Mouse (Mus musculus): ENCODE results near the gene Syt3. TPM values are rescaled to one million over a fixed set of nuclear protein-coding genes. Genes with fewer than 3 reads are reported as not detected.

Syt3 gene
- polyA plus RNA-seq, 1 experiment: 4.9 TPM

GRCm38 (mm10) chr7:44375207-44375606, 8.7 kb upstream of the Syt3 start:
- no peaks in the 10 kb centered on the region for H3K4me1 ChIP-seq (ENCODE audit: control insufficient read depth, insufficient read depth, insufficient read length, low read length)
- H3K27ac ChIP-seq (replicated peaks; ENCODE audit: low read depth, low read length): no peak overlapping the region
- H3K4me3 ChIP-seq (ENCODE audit: insufficient read depth, low read depth, low read length): no peak overlapping the region; the same call in 1 of the 2 replicates

GRCm38 (mm10) chr7:44375793-44376192, 8.1 kb upstream of the Syt3 start:
- no peak overlapping the region for H3K27ac ChIP-seq (replicated peaks; ENCODE audit: low read depth, low read length)
- H3K4me1 ChIP-seq (ENCODE audit: control insufficient read depth, insufficient read depth, insufficient read length, low read length): no peaks in the 10 kb centered on the region
- H3K4me3 ChIP-seq (ENCODE audit: insufficient read depth, low read depth, low read length): no peak overlapping the region

GRCm38 (mm10) chr7:44378290-44378689, 5.6 kb upstream of the Syt3 start:
- Histone ChIP-seq H3K27ac (replicated peaks; ENCODE audit: low read depth, low read length) (no peak overlapping the region), H3K4me3 (ENCODE audit: insufficient read depth, low read depth, low read length) (no peak overlapping the region), H3K4me1 (ENCODE audit: control insufficient read depth, insufficient read depth, insufficient read length, low read length) (no peaks in the 10 kb centered on the region)

DNA sequence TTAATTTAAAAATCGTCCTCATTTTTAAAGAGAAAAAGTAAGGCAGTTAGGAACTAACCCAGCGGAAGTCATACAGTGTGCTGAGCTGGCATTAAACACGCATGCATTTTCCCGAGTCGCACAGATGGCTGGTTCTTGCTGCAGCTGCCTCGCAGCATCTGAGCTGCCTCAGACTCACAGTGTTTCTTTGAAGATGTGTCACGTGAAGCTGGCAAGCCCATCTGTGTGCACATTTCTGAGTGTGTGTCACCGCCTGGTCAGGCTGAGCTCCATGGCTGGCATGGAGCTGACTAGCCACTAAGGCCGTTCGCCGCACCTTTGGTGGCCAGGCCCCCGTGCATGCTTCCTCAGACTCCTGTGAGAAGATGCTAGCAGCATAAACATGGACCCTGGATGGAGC, 1.4 kb upstream of the Syt3 start:
- Histone ChIP-seq H3K27ac (replicated peaks; ENCODE audit: low read depth, low read length) (no peak overlapping the region), H3K4me1 (ENCODE audit: control insufficient read depth, insufficient read depth, insufficient read length, low read length) (no peaks in the 10 kb centered on the region), H3K4me3 (ENCODE audit: insufficient read depth, low read depth, low read length) (no peak overlapping the region)

DNA sequence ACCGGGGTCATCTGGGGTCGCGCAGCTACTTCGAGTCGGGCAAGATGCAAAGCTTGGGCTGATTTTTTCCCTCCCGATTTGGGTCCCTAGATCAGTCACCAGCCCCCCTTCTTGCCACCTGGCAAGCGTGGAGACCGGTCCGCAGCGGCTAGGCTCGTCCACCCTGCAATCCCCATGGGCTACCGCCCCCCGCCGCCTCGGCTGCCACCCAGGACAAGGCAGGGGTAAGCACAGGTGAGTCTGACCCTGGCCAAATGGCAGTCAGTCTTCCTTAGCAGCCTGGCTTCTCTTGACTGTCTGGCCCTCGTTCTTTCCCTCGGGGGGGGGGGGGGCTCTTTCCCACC, 786 bp downstream of the Syt3 start:
- Histone ChIP-seq H3K27ac (replicated peaks; ENCODE audit: low read depth, low read length) (no peak overlapping the region), H3K4me3 (ENCODE audit: insufficient read depth, low read depth, low read length) (peak overlapping the region; percentile 61), H3K4me1 (ENCODE audit: control insufficient read depth, insufficient read depth, insufficient read length, low read length) (no peaks in the 10 kb centered on the region)

GRCm38 (mm10) chr7:44385720-44386119, 1.8 kb downstream of the Syt3 start, which contains the start of gene 1700008O03Rik:
1700008O03Rik (minus strand) TSS chr7:44385820.
- Histone ChIP-seq H3K27ac (replicated peaks; ENCODE audit: low read depth, low read length) (no peak within 1 kb of the TSS), H3K4me3 (ENCODE audit: insufficient read depth, low read depth, low read length) (peak within 1 kb of the TSS; percentile 61), H3K4me1 (ENCODE audit: control insufficient read depth, insufficient read depth, insufficient read length, low read length) (no peaks in the 10 kb centered on the region)

DNA sequence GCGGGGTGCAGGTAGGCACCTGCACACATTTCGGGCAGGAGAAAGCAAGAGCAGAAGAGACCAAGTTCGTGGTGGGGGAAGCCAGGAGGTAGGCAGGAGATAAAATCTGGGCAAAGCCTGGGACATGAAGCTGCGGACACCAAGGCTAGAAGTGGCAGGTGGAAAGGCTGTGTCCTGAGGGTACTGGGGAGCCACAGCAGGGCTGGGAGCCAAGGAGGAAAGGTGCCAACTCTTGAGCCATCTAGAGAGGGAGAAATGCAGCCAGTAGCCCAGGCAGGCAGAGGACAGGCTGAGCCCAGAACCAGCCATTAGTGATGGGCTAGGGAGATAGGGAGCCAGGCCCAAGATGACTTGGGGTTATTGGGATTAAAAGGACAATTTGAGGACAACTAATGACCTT, 7.9 kb downstream of the Syt3 start:
- Histone ChIP-seq H3K27ac (replicated peaks; ENCODE audit: low read depth, low read length) (no peak overlapping the region), H3K4me1 (ENCODE audit: control insufficient read depth, insufficient read depth, insufficient read length, low read length) (no peaks in the 10 kb centered on the region)

GRCm38 (mm10) chr7:44392341-44392740, 8.4 kb downstream of the Syt3 start:
- Histone ChIP-seq H3K4me1 (ENCODE audit: control insufficient read depth, insufficient read depth, insufficient read length, low read length) (no peaks in the 10 kb centered on the region), H3K27ac (replicated peaks; ENCODE audit: low read depth, low read length) (no peak overlapping the region), H3K4me3 (ENCODE audit: insufficient read depth, low read depth, low read length) (no peak overlapping the region)

More for the DNA sequence above, 7.9 kb downstream of the Syt3 start:
- no peak overlapping the region for H3K4me3 ChIP-seq (ENCODE audit: insufficient read depth, low read depth, low read length)

DNA sequence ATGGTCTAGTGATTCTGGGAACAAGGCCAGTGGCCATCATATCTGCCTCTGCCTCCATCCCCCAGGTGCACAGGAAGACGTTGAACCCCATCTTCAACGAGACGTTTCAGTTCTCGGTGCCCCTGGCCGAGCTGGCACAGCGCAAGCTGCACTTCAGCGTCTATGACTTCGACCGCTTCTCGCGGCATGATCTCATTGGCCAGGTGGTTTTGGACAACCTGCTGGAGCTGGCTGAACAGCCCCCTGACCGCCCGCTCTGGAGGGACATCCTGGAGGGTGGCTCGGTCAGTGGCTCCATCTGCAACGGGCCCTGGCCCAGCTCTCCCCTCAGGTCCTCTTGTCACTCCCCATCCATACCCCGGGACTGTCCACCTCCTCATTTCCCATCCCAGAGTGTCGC, 9.4 kb downstream of the Syt3 start:
- H3K4me3 ChIP-seq (ENCODE audit: insufficient read depth, low read depth, low read length): no peak overlapping the region
- no peaks in the 10 kb centered on the region for H3K4me1 ChIP-seq (ENCODE audit: control insufficient read depth, insufficient read depth, insufficient read length, low read length)
- no peak overlapping the region for H3K27ac ChIP-seq (replicated peaks; ENCODE audit: low read depth, low read length)

DNA sequence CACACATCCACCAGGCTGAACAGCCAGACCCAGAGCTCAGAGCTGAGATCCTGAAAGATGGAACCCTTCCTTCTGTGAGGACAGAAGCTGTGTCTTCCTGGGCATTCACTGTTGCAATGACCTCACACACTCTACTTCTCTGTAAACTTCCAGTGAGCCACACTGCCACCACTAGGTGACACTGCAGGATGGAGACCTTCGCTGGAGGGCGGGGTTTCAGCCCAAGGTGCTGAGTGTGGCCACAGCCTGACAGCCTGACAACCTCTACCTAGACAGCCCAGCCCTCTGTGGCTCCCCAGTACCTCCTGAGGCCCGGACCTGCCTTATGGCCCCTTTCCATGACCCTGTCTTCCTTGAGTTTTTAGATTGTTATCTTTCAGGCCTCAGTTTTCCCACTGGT, 14.7 kb downstream of the Syt3 start:
- no peak overlapping the region for H3K27ac ChIP-seq (replicated peaks; ENCODE audit: low read depth, low read length)
- H3K4me1 ChIP-seq (ENCODE audit: control insufficient read depth, insufficient read depth, insufficient read length, low read length): no peaks in the 10 kb centered on the region
- no peak overlapping the region for H3K4me3 ChIP-seq (ENCODE audit: insufficient read depth, low read depth, low read length)

DNA sequence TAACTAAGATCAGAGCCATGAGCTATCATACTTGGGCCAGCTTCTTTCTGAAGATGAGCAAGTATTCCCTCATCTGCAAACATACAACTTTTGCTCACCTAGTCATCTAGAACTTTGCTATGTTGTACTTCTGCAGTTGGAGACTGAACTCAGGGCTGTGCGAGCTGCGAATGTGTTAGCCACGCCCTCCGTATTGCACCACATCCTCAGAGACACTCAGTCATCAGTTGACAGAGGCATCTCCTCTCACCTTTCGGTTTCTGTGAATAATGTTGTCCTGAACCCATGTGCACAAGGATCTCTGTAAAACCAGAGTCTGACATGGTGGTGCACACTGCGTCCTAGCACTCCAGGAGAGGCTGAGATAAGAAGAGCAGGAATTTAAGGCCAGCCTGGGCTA, 17.8 kb downstream of the Syt3 start:
- no peak overlapping the region for H3K4me3 ChIP-seq (ENCODE audit: insufficient read depth, low read depth, low read length)
- no peaks in the 10 kb centered on the region for H3K4me1 ChIP-seq (ENCODE audit: control insufficient read depth, insufficient read depth, insufficient read length, low read length)
- no peak overlapping the region for H3K27ac ChIP-seq (replicated peaks; ENCODE audit: low read depth, low read length)

DNA sequence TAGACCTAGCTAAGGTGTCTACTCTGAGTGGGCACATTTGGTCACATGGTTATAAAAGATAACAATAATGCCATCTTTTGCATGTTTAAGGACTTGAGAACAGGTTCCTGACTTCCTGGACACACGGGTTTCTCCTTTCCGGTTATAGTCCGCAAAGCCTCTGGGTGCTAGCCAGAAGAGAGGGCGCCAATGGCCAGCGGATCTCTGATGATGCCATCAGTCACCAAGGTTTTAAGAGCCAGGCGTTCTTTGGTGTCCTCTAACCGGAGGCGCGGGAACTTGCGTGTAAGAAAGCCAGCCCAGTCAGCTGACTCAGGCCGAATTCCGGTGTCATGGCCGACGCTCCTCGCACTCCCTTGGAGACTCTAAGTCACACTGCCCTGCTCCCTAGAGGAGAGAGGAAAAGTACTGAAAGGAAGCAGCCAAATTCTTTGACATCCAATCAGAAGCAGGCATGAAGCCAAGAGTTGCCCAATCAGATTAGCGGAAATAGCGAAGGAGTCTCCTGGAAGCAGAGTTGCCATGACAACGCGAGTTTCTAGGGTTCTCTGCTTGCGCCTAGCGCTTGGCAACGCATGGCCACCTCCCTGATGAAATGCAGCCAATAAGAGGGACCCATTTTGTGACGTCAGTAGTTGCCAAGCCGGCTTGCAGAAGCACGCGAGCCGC, 21.6 kb downstream of the Syt3 start:
- H3K4me3 ChIP-seq (ENCODE audit: insufficient read depth, low read depth, low read length): peak overlapping the region; percentile 33
- H3K4me1 ChIP-seq (ENCODE audit: control insufficient read depth, insufficient read depth, insufficient read length, low read length): no peaks in the 10 kb centered on the region
- no peak overlapping the region for H3K27ac ChIP-seq (replicated peaks; ENCODE audit: low read depth, low read length)

DNA sequence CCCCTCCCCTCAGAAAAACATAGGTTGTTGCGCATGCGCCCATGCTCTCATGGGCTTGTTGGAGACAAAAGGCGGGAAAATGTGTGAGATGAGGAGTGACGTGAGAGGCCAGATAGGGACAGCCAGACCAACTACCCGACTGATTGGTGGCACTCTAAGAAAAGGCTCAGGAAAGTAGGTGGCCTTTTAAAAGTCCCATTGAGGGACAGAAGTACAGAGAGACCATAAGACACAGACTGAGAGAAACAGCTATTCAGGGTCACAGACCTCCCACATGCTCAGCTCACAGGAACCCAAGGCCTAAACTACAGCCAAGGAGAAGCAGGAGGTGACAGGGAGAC, 22.1 kb downstream of the Syt3 start:
- H3K4me1 ChIP-seq (ENCODE audit: control insufficient read depth, insufficient read depth, insufficient read length, low read length): no peaks in the 10 kb centered on the region
- peak overlapping the region; percentile 33; the same call in 1 of the 2 replicates for H3K4me3 ChIP-seq (ENCODE audit: insufficient read depth, low read depth, low read length)
- H3K27ac ChIP-seq (replicated peaks; ENCODE audit: low read depth, low read length): no peak overlapping the region

- H3K4me3 ChIP-seq (ENCODE audit: insufficient read depth, low read depth, low read length): no peak overlapping the region
Measured at GRCm38 (mm10) chr7:44411144-44411543, 27.2 kb downstream of the Syt3 start.

GRCm38 (mm10) chr7:44413307-44413706, 29.4 kb downstream of the Syt3 start:
- no peak overlapping the region for H3K27ac ChIP-seq (replicated peaks; ENCODE audit: low read depth, low read length)
- H3K4me3 ChIP-seq (ENCODE audit: insufficient read depth, low read depth, low read length): no peak overlapping the region
- H3K4me1 ChIP-seq (ENCODE audit: control insufficient read depth, insufficient read depth, insufficient read length, low read length): no peaks in the 10 kb centered on the region

More at GRCm38 (mm10) chr7:44411144-44411543, 27.2 kb downstream of the Syt3 start:
- Histone ChIP-seq H3K4me1 (ENCODE audit: control insufficient read depth, insufficient read depth, insufficient read length, low read length) (no peaks in the 10 kb centered on the region), H3K27ac (replicated peaks; ENCODE audit: low read depth, low read length) (no peak overlapping the region)

GRCm38 (mm10) chr7:44427666-44428065, 43.8 kb downstream of the Syt3 start:
- H3K27ac ChIP-seq (replicated peaks; ENCODE audit: low read depth, low read length): no peak overlapping the region
- H3K4me3 ChIP-seq (ENCODE audit: insufficient read depth, low read depth, low read length): no peak overlapping the region
- H3K4me1 ChIP-seq (ENCODE audit: control insufficient read depth, insufficient read depth, insufficient read length, low read length): 0 out of 2 replicates have a peak, but pooled peaks cover 2% of the 10 kb centered on the region
